Mouse (Mus musculus) kidney, postnatal 0 days (tissue): ENCODE data around the gene Ndufv3. TPM values are rescaled to one million over a fixed set of nuclear protein-coding genes. Genes with fewer than 3 reads are reported as not detected.

Source experiments
- ATAC-seq: fragments of 200-750 bp; cut with Nextera tagmentation; replicated peaks from 2 replicates; pipeline ENCODE4 v1.8.0; 2017; ENCODE audit warnings: low read depth, moderate number of reproducible peaks, moderate TSS enrichment, moderate library complexity; ENCODE audit not compliant: low FRiP score
- DNase-seq: peaks from one replicate; pipeline ENCODE4 v3.0.0-alpha.2; 2016; ENCODE audit warnings: low spot score
- H3K27ac ChIP-seq: fragments of 300-500 bp; sonication (generic); 2 replicates; pipeline ENCODE4 v1.5.1; 2014; ENCODE audit warnings: mild to moderate bottlenecking
- H3K27me3 ChIP-seq: fragments of 300-500 bp; sonication (generic); 2 replicates; pipeline ENCODE4 v1.6.1; 2014; ENCODE audit warnings: low read length, mixed read lengths; ENCODE audit not compliant: insufficient read depth
- H3K36me3 ChIP-seq: fragments of 300-500 bp; sonication (generic); 2 replicates; pipeline ENCODE4 v1.6.1; 2014; ENCODE audit warnings: low read length, mixed read lengths; ENCODE audit not compliant: insufficient read depth
- H3K4me1 ChIP-seq: fragments of 300-500 bp; sonication (generic); replicated peaks from 2 replicates; pipeline ENCODE4 v1.6.1; 2014; ENCODE audit warnings: antibody characterized with exemption, low read length, mixed read lengths; ENCODE audit not compliant: insufficient read depth
- H3K4me2 ChIP-seq: fragments of 300-500 bp; sonication (generic); 2 replicates; pipeline ENCODE4 v1.6.1; 2014; ENCODE audit warnings: mild to moderate bottlenecking, low read length, moderate library complexity, mixed read lengths
- H3K4me3 ChIP-seq: fragments of 300-500 bp; sonication (generic); replicated peaks from 2 replicates; pipeline ENCODE4 v1.5.1; 2014; ENCODE audit warnings: low read depth, low read length
- H3K9ac ChIP-seq: fragments of 300-500 bp; sonication (generic); 2 replicates; pipeline ENCODE4 v1.6.1; 2014; ENCODE audit warnings: low read depth, low read length
- H3K9me3 ChIP-seq: fragments of 300-500 bp; sonication (generic); replicated peaks from 2 replicates; pipeline ENCODE4 v1.6.1; 2016; ENCODE audit warnings: low read length, inconsistent platforms, mixed read lengths
- CTCF ChIP-seq: IDR thresholded peaks from 2 replicates; pipeline ENCODE4 v1.5.1; 2016; ENCODE audit warnings: antibody characterized with exemption, low read depth, mild to moderate bottlenecking, moderate library complexity
- WGBS: fragments of 180-500 bp; shearing (Covaris S2); extraction: QIAGEN DNeasy Blood & Tissue Kit; methylation state at CpG from one replicate; pipeline ENCODE4 v1.1.7; 2014; 5-methylcytosine and 5-hydroxymethylcytosine counted together
- polyA plus RNA-seq: library from polyadenylated mRNA; unstranded; fragments of >200 nt; fragmentation: Nextera tagmentation; extraction: Ambion mirVana; gene quantifications from 2 replicates; pipeline ENCODE4 v1.2.1, GENCODE M21; 2015

The Ndufv3 gene
- polyA plus RNA-seq, 1 experiment from 2014 or later: 364 TPM

GRCm38 (mm10) chr17:31487433-31488060, 32.4 kb upstream of the Ndufv3 start:
- Histone ChIP-seq H3K4me1 (no peaks in the 10 kb centered on the region), H3K4me3 (no peak overlapping the region), H3K4me2 (no peak overlapping the region), H3K9ac (no peak overlapping the region), H3K36me3 (no peaks in the 10 kb centered on the region), H3K27ac (peak overlapping the region; percentile 66), H3K27me3 (no peaks in the 10 kb centered on the region), H3K9me3 (no peaks in the 10 kb centered on the region)
- WGBS: 22% methylated on average over 6 of the region's 6 CpGs
- no peak for TF ChIP-seq CTCF
- ATAC-seq (0 out of 2 replicates have a peak, but pooled peaks have one; percentile 53), DNase-seq (no peak)

GRCm38 (mm10) chr17:31491355-31491754, 28.6 kb upstream of the Ndufv3 start:
- Histone ChIP-seq H3K27me3 (no peaks in the 10 kb centered on the region), H3K4me1 (no peaks in the 10 kb centered on the region), H3K27ac (no peak overlapping the region), H3K9ac (no peak overlapping the region), H3K4me3 (no peak overlapping the region), H3K9me3 (no peaks in the 10 kb centered on the region), H3K4me2 (no peak overlapping the region), H3K36me3 (peaks cover 15% of the 10 kb centered on the region)
- ATAC-seq: no peak
- TF ChIP-seq CTCF: no peak
- no peak for DNase-seq

GRCm38 (mm10) chr17:31492416-31492815, 27.5 kb upstream of the Ndufv3 start:
- Histone ChIP-seq H3K9me3 (no peaks in the 10 kb centered on the region), H3K4me2 (no peak overlapping the region), H3K4me1 (no peaks in the 10 kb centered on the region), H3K9ac (no peak overlapping the region), H3K4me3 (no peak overlapping the region), H3K27me3 (no peaks in the 10 kb centered on the region), H3K36me3 (peaks cover 22% of the 10 kb centered on the region), H3K27ac (no peak overlapping the region)
- ATAC-seq: no peak
- peak; percentile 99 for TF ChIP-seq CTCF
- DNase-seq: peak; percentile 94
- 0% methylated on average over 2 of the region's 2 CpGs for WGBS

GRCm38 (mm10) chr17:31494989-31495388, 24.9 kb upstream of the Ndufv3 start:
- peaks cover 48% of the 10 kb centered on the region for H3K36me3 ChIP-seq

DNA sequence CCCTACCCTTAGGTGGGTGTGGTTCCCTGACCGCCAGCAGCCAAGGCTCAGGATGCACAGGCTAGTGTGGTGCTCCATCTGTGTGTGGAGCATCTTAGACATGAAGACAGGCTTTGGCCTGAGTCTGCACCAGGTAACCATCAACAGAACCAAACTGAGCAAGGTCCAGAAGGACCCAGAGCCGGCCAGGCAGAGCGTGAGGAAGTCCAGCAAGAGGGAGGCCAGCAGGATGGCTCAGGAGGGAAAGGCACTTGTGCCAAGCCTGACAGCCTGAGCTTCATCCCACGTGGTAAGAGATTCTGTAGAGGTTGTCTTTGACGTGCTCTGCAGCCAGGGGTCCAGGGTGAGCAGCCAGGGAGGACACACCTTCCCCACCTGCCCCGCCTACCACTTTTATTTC, 22.2 kb upstream of the Ndufv3 start:
- H3K9ac ChIP-seq: no peak overlapping the region
- no peaks in the 10 kb centered on the region for H3K9me3 ChIP-seq
- DNase-seq (no peak), ATAC-seq (no peak)
- TF ChIP-seq CTCF: no peak
- no peak overlapping the region for H3K4me2 ChIP-seq
- no peak overlapping the region for H3K27ac ChIP-seq
- H3K4me1 ChIP-seq: no peaks in the 10 kb centered on the region
- H3K36me3 ChIP-seq: peaks cover 73% of the 10 kb centered on the region
- no peak overlapping the region for H3K4me3 ChIP-seq
- H3K27me3 ChIP-seq: no peaks in the 10 kb centered on the region
- 85% methylated on average over 6 of the region's 6 CpGs for WGBS

More at GRCm38 (mm10) chr17:31494989-31495388, 24.9 kb upstream of the Ndufv3 start:
- TF ChIP-seq CTCF: no peak
- H3K9me3 ChIP-seq: no peaks in the 10 kb centered on the region
- H3K4me1 ChIP-seq: no peaks in the 10 kb centered on the region
- H3K27ac ChIP-seq: no peak overlapping the region
- WGBS: 95% methylated on average over 1 of the region's 1 CpGs
- no peak overlapping the region for H3K9ac ChIP-seq
- no peaks in the 10 kb centered on the region for H3K27me3 ChIP-seq
- H3K4me2 ChIP-seq: no peak overlapping the region
- H3K4me3 ChIP-seq: no peak overlapping the region
- DNase-seq (no peak), ATAC-seq (no peak; the same call in 1 of the 2 replicates)

- no peak for ATAC-seq
- DNase-seq: no peak
- TF ChIP-seq CTCF: no peak
These were observed 20.2 kb upstream of the Ndufv3 start for GRCm38 (mm10) chr17:31499725-31500124.

DNA sequence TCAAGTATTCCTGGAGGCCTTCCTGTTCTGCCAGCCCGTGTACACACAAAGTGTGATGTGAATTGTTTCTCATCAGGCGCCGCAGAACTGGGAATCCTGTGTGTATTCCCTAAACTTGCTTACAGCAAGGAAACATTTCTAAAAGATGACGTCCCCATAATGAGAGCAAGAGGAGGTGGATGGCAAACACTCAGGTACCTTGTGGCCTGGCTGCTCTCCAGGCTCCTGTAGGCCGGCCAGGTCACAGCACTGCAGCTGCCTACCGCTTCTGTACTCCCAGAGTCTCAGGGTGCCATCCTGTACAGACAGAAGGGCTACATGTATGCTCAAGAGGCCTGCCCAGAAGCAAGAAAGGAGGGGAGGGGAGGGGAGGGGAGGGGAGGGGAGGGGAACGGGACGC, 19.5 kb upstream of the Ndufv3 start:
- no peak for DNase-seq
- peaks cover 9% of the 10 kb centered on the region; the same call in 1 of the 2 replicates for H3K4me1 ChIP-seq
- no peaks in the 10 kb centered on the region for H3K27me3 ChIP-seq
- no peaks in the 10 kb centered on the region for H3K9me3 ChIP-seq
- WGBS: 93% methylated on average over 7 of the region's 8 CpGs
- H3K36me3 ChIP-seq: peaks cover 73% of the 10 kb centered on the region
- no peak for ATAC-seq
- no peak overlapping the region for H3K27ac ChIP-seq
- no peak for TF ChIP-seq CTCF
- H3K4me3 ChIP-seq: no peak overlapping the region
- H3K9ac ChIP-seq: no peak overlapping the region
- no peak overlapping the region for H3K4me2 ChIP-seq

More at GRCm38 (mm10) chr17:31499725-31500124, 20.2 kb upstream of the Ndufv3 start:
- Histone ChIP-seq H3K27me3 (no peaks in the 10 kb centered on the region), H3K4me3 (no peak overlapping the region), H3K4me1 (peaks cover 6% of the 10 kb centered on the region; the same call in 1 of the 2 replicates), H3K36me3 (peaks cover 79% of the 10 kb centered on the region), H3K27ac (no peak overlapping the region), H3K9ac (no peak overlapping the region), H3K4me2 (no peak overlapping the region), H3K9me3 (no peaks in the 10 kb centered on the region)
- WGBS: 97% methylated on average over 12 of the region's 12 CpGs
